7 mouse cellular contexts compared by ENCODE assay signal in the genomic region with DNA sequence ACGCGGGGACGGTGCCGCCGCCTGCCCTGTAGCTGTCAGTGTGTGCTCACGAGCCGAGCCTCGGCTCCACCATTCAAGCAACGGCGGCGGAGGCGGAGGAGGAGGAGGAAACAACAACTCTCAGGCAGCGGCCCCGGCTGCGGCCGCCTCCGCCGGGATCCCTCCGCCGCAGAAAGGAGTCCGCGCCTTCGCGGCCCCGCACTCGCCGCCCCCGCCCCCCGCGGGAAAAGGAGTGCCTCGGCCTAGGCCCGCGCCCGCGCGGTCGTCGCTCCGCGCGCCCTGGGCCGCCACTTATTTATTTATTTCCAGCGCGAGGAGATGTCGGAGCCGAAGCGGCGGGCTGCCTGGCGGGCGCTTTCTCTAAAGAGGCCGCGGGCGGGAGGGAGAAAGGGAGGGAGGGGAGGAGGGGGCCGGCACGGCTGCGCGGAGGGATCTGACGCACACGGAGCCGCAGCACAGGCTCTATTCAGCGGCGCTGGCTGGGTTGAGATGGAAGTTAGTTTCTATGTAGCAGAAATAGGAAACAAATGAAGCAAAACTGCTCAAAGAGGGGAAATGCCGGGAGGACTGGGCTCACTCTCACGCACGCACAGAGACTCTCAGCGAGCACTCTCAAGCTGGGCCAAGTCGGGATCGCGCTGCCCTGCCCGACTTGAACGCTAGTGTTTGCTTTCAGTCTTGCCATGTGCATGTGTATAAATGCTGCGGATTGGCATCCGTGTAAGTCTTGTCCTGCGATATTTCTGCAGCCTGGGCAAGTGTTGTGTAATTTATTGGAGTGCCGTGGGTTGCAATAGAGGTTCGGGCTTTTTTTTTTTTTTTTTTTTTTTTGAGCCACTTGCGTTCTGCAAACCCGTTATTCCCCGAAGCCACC. TPM values are rescaled to one million over a fixed set of nuclear protein-coding genes. Genes with fewer than 3 reads are reported as not detected.
DNase-seq lines count a peak whose midpoint lies in the region; ATAC-seq lines count a peak whose summit lies in the region.

A gene (minus strand): TSS at position 175 of the 874 bp plus-strand sequence.

- H3K4me3 ChIP-seq in embryonic facial prominence, embryonic 10.5 days: peak within 1 kb of the TSS; percentile 94
- H3K4me3 ChIP-seq in limb, embryonic 11.5 days (ENCODE audit: low read depth, low read length): peak within 1 kb of the TSS; percentile 84
- H3K4me3 ChIP-seq in midbrain, embryonic 14.5 days (replicated peaks; ENCODE audit: low read depth, low read length): peak within 1 kb of the TSS; percentile 93

- ATAC-seq in limb, embryonic 11.5 days (ENCODE audit: insufficient number of reproducible peaks, low FRiP score, low TSS enrichment, low read depth): peak; percentile 86
- ATAC-seq in midbrain, embryonic 14.5 days (ENCODE audit: low FRiP score, low TSS enrichment): peak; percentile 86

- H3K9ac ChIP-seq in limb, embryonic 11.5 days (ENCODE audit: low read length): peak within 1 kb of the TSS; percentile 99
- H3K9ac ChIP-seq in midbrain, embryonic 14.5 days (replicated peaks; ENCODE audit: low read length): peak within 1 kb of the TSS; percentile 98

- H3K4me2 ChIP-seq in limb, embryonic 11.5 days (ENCODE audit: low read depth, severe bottlenecking): peak within 1 kb of the TSS; percentile 46
- peak within 1 kb of the TSS; percentile 92 for H3K4me2 ChIP-seq in midbrain, embryonic 14.5 days (ENCODE audit: low read length)

- no peaks in the 10 kb centered on the region for H3K27me3 ChIP-seq in embryonic facial prominence, embryonic 10.5 days (replicated peaks; ENCODE audit: low read depth, poor library complexity, severe bottlenecking)
- H3K27me3 ChIP-seq in limb, embryonic 11.5 days (ENCODE audit: control insufficient read depth, insufficient read depth, low read length): no peaks in the 10 kb centered on the region
- no peaks in the 10 kb centered on the region for H3K27me3 ChIP-seq in midbrain, embryonic 14.5 days (ENCODE audit: control insufficient read depth, insufficient read depth, low read length)

- no peaks in the 10 kb centered on the region for H3K9me3 ChIP-seq in embryonic facial prominence, embryonic 10.5 days
- no peaks in the 10 kb centered on the region for H3K9me3 ChIP-seq in limb, embryonic 11.5 days (ENCODE audit: control insufficient read depth, low read length)
- H3K9me3 ChIP-seq in midbrain, embryonic 14.5 days (ENCODE audit: control insufficient read depth, low read length): no peaks in the 10 kb centered on the region

- peak within 1 kb of the TSS; percentile 99 for H3K27ac ChIP-seq in embryonic facial prominence, embryonic 10.5 days (replicated peaks)
- H3K27ac ChIP-seq in limb, embryonic 11.5 days (replicated peaks; ENCODE audit: low read depth, low read length): peak within 1 kb of the TSS; percentile 99
- peak within 1 kb of the TSS; percentile 100 for H3K27ac ChIP-seq in midbrain, embryonic 14.5 days (replicated peaks; ENCODE audit: low read depth, low read length)

- H3K4me1 ChIP-seq in embryonic facial prominence, embryonic 10.5 days: peaks cover 26% of the 10 kb centered on the region
- 0 out of 2 replicates have a peak, but pooled peaks cover 2% of the 10 kb centered on the region for H3K4me1 ChIP-seq in limb, embryonic 11.5 days (ENCODE audit: control insufficient read depth, insufficient read depth, low read length)
- H3K4me1 ChIP-seq in midbrain, embryonic 14.5 days (ENCODE audit: control insufficient read depth, insufficient read depth, low read length): peaks cover 14% of the 10 kb centered on the region

- peaks cover 10% of the 10 kb centered on the region for H3K36me3 ChIP-seq in embryonic facial prominence, embryonic 10.5 days (replicated peaks)
- no peaks in the 10 kb centered on the region for H3K36me3 ChIP-seq in limb, embryonic 11.5 days (ENCODE audit: control insufficient read depth, insufficient read depth, low read length)
- H3K36me3 ChIP-seq in midbrain, embryonic 14.5 days (ENCODE audit: control insufficient read depth, insufficient read depth, low read length): no peaks in the 10 kb centered on the region

- peak; percentile 96 for DNase-seq in adrenal gland, postnatal 10 days
- peak; percentile 95 for DNase-seq in embryonic facial prominence, embryonic 10.5 days (ENCODE audit: low spot score)
- DNase-seq in gonadal fat pad, adult 2 months (ENCODE audit: low read depth): peak; percentile 61
- peak; percentile 92 for DNase-seq in kidney, adult 11 months
- DNase-seq in limb, embryonic 11.5 days (ENCODE audit: low spot score): peak; percentile 94
- DNase-seq in midbrain, embryonic 14.5 days: peak; percentile 98
- DNase-seq in spleen, adult 18-20 months: peak; percentile 87 to 92

- under 1% methylated on average over 79 of the region's 79 CpGs for WGBS in embryonic facial prominence, embryonic 10.5 days
- under 1% methylated on average over 64 of the region's 79 CpGs for WGBS in limb, embryonic 11.5 days
- under 1% methylated on average over 78 of the region's 79 CpGs for WGBS in midbrain, embryonic 14.5 days

RNA-seq across cellular contexts. Expression of the gene that starts here (rescaled TPM):
- total RNA-seq in adrenal gland, postnatal 10 days (2021): 10 to 100 TPM; 48.6 to 69.6 TPM
- 122 and 128 TPM in 2 replicates for polyA plus RNA-seq in embryonic facial prominence, embryonic 10.5 days (2016; fragmentation: Nextera tagmentation; extraction: Ambion mirVana)
- polyA plus RNA-seq in gonadal fat pad, adult 2 months (2012; rRNA removed): 3.8 and 4.9 TPM in 2 replicates
- 144 and 145 TPM in 2 replicates for polyA plus RNA-seq in limb, embryonic 11.5 days (2014; fragmentation: Nextera tagmentation; extraction: Ambion mirVana)
- 92.3 and 122 TPM in 2 replicates for polyA plus RNA-seq in midbrain, embryonic 14.5 days (2014; fragmentation: Nextera tagmentation; extraction: Ambion mirVana)

Comparison
In these comparisons a context has a peak if more than half of its experiments do, and no peak if none do; other contexts are left out.
1. Peak in every context shown above with its lines: DNase-seq, ATAC-seq, H3K4me3 ChIP-seq and H3K27ac ChIP-seq.
2. RNA of the gene that starts here (polyA plus RNA-seq): 144 to 145 TPM in limb, embryonic 11.5 days, 122 to 128 TPM in embryonic facial prominence, embryonic 10.5 days and 92.3 to 122 TPM in midbrain, embryonic 14.5 days; 3.8 to 4.9 TPM in gonadal fat pad, adult 2 months; every median in the first group is over 10 times any median in the second.